Mouse (Mus musculus) gastrocnemius, postnatal 36 days (tissue): ENCODE measurements around the gene Kif28. TPM values are rescaled to one million over a fixed set of nuclear protein-coding genes. Genes with fewer than 3 reads are reported as not detected.
"Not testable (repeated sequence)": the region's sequence is repeated elsewhere in the genome, so short reads cannot be mapped to it uniquely, and the experiment has no call there.

Experiments
- DNase-seq, 2 experiments: peaks; one replicate each; pipeline ENCODE4 v3.0.0; 2022
- intact Hi-C: fragments of 180-260 bp; cut with DNase I; formaldehyde crosslinking; loops from one replicate; pipeline ENCODE4 v1.15.1; 2025
- total RNA-seq, 2 experiments: library from RNA; stranded (reverse); gene quantifications; 2 replicates each; pipeline ENCODE4 v1.2.3; 2021

Gene Kif28
- total RNA-seq, 2 experiments from 2014 or later, result 0.15 TPM; not detected in 1

DNA sequence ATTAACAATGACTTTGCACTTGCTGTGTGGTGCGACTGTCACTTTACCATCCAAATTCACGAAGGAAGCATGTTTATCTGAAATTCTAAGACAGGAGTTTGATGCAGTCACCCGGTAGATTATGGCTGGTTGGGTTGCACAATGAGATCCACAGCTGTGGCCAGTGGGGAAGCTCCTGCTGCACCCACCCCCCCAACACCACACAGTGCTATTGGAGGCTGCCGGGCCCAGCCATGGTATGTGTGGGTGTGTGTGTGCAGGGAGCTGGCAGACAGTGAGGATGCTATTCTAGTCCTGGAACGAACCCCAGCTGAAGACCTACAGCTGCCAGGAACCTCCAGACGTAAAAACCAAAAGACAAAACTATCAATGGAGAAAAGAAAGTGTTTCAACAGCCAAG lies 35.7 kb downstream of the Kif28 start:
- intact Hi-C loops, result no loop called here

DNA sequence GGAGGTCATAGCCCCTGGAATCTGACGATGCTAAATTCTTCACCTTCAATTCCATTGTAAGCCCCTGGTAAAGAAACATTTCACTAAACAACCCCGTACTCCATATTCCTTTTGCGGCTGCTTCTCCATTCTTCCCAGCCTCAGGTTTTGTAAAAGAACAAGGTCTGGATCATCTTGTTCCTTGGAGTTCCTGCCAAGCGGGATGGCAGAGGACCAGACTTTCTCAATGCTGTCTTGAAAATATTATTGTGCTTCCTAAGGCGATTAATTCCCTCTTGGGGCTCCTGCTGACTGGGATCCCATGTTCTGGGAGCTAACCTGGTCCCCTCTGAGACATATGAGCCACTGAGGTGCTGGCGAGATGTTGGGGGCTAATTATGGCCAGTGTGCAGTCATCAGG lies 39.9 kb downstream of the Kif28 start:
- intact Hi-C loops, result no loop called here
- DNase-seq, result peak; percentile 60 to 63

More for the DNA sequence above, 35.7 kb downstream of the Kif28 start:
- DNase-seq, result peak; percentile 29 to 45

DNA sequence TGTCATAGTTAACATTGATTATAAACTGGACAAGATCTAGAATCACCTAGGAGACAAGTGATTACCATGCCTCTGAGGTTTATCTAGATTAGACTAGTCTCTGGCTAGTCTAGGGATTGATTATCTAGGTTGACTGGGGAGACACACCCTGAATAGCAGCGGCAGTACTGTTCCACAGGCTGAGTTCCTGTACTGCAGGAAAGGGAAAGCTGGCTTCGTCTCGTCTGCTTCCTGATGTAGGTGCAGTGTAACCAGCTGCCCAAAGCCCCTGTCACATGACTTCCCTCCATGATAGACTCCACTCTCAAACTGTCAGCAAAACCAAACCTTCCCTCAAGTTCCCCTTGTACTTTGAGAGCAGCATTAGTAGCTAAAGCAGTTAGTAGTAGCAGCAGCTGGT lies 40.9 kb downstream of the Kif28 start:
- intact Hi-C loops, result no loop called here
- DNase-seq, result no peak

DNA sequence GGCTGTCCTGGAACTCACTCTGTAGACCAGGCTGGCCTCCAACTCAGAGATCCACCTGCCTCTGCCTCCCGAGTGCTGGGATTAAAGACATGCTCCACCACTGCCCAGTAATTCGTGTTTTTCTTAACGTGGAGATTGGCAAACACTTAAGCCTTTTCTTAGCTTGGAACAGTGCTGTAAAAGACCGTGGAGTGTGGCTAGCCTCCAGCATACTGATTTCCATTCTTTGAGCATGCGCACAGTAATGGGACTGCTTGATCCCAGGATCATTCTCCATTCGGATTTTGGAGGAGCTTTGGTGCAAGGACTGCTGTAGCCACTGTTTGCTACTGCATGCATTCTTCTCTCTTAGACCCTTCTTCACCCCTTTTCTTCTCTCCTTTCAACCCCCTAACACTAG lies 55.6 kb downstream of the Kif28 start:
- intact Hi-C loops, result no loop called here
- no peak for DNase-seq

GRCm38 (mm10) chr1:179688914-179689313 lies 56.2 kb downstream of the Kif28 start:
- intact Hi-C loops, result no loop called here
- no peak for DNase-seq

DNA sequence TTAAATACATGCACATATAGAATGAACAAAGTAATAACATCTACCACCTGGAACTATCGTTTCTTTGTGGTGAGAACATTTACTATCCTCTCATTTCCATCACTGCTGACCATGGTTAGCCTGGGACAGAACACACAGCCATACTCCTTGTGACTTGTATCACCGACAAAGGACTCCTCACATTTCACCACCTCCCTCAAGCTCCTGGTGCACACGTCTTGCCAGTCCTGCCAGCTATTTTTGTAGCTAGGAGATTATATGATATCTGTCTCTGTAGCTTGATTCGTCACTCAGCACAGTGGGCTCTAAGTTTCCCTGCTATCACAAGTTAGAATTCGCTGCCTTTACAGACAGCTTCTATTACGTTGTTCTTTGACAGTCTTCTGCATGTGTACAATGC lies 56.7 kb downstream of the Kif28 start:
- intact Hi-C loops, result no loop called here

GRCm38 (mm10) chr1:179687966-179688365 lies 57.1 kb downstream of the Kif28 start:
- intact Hi-C loops, result no loop called here
- DNase-seq, result no peak

More for the DNA sequence above, 56.7 kb downstream of the Kif28 start:
- no peak for DNase-seq

DNA sequence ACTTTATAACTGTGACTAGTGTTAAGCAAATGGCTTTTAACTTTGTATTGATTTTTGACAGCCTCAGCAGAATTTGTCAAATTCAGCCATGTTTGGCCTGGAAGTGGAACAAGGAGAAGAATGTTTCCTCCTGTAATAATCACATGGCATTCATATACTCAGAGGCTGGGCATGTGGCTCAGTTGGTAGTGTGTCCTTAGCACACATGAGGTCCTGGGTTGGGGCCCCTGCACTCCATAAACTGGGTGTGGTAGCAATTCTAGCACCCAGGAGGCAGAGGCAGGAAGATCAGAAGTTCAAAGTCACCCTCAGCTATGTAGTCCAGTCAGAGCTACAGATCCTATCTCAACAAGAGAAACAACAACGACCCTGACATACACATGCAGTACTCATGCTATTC lies 57.8 kb downstream of the Kif28 start:
- no peak for DNase-seq
- intact Hi-C loops, result no loop called here

GRCm38 (mm10) chr1:179686781-179687180 lies 58.3 kb downstream of the Kif28 start:
- DNase-seq, result no peak
- intact Hi-C loops, result no loop called here

DNA sequence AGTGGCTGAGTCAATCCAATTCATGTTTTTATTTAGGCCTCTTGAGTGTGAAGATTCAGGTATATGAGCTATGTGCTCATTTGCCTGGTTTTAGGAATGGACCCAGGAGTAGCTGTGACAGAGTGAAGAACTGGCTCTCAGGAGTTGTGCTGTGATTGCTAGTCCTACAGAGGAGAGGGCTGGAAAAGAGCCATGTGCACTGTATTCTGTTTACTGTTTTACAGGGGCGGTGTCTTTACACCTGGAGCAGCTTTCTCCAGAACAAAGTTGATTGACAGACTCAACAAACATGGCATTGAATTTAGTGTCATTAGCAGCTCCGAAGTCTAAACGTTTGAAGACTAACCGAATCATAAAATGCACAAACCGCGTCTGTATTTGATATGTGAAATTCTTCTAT lies 58.7 kb downstream of the Kif28 start:
- intact Hi-C loops, result no loop called here
- DNase-seq, result no peak

DNA sequence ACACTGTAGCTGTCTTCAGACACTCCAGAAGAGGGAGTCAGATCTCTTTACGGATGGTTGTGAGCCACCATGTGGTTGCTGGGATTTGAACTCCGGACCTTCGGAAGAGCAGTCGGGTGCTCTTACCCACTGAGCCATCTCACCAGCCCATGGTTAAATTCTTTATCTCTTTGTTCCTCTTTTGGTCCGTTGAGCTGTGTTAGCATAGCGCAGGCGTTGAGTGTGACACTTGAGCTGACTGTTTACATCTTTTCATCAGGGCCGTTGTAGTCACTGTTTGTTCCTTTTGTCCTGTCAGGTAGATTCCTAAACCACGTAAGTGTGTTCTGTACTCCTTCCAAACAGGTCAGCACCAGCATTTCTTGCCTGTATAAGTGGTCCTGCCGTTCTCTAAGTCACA lies 62.3 kb downstream of the Kif28 start:
- DNase-seq, intact Hi-C loops: not testable (repeated sequence)

GRCm38 (mm10) chr1:179679326-179679725 lies 65.7 kb downstream of the Kif28 start:
- intact Hi-C loops, result no loop called here
- no peak for DNase-seq

DNA sequence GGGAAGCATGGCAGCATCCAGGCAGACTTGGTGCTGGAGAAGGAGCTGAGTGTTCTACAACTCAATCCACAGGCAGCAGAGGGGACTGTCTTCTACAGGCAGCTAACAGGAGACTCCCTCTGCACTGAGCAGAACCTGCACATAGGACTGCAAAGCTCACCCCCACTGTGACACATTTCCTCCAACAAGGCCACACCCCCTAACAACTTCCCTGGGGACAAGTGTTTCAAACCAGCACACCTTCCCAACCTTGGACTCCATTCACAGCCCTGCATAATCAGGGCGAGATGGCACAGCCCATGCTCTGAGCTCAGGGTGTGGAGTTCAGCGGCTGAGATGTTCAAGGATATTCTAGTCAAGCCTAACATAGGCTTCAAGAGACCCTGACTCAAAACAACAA lies 68.0 kb downstream of the Kif28 start:
- intact Hi-C loops, result no loop called here
- DNase-seq, result no peak

DNA sequence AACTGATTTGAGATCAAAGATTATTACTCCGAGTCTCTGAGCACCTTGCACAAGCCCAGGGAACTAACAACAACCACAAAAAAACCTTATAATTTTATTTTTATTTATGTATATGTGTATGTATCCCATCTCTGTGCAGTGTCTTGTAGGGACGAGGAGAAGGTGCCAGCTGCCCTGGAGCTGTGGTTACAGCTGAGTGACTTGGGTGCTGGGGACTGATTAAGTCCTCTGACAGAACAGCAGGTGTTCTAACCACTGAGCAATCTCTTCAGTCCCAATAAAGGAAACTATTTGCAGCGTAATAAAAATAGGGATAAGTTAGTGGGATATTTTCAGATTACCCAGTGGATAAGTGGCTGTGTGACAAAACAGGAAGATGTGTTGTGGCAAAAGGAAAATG lies 70.7 kb downstream of the Kif28 start:
- no peak for DNase-seq
- intact Hi-C loops, result no loop called here

GRCm38 (mm10) chr1:179668836-179669537 lies 76.1 kb downstream of the Kif28 start:
- intact Hi-C loops, result no loop called here
- DNase-seq, result no peak

- peak; percentile 82 to 86 for DNase-seq
- intact Hi-C loops, result no loop called here
Measured at GRCm38 (mm10) chr1:179668013-179668805, 76.9 kb downstream of the Kif28 start, which contains the start of gene Sccpdh. Gene Sccpdh, plus strand, starts transcription at chr1:179668210.

DNA sequence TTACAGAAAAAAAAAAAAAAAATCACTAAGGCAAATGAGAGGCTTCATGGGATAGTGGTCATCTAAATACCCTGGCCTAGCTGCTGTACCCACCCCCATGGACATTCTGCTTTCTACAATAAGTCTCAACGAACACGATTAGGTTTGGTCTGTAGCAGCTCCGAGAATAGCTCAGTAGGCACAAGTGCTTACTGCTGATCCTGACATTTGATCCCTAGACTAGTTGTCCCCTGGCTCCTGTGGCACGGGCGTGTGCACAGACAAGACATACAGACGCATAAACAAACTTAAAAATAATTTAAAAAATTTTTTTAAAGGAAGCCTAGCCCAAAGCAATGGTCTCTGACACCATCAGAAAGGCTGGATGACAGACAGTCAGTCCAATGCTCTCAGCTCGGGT lies 77.6 kb downstream of the Kif28 start:
- intact Hi-C loops, result no loop called here
- DNase-seq, result no peak

DNA sequence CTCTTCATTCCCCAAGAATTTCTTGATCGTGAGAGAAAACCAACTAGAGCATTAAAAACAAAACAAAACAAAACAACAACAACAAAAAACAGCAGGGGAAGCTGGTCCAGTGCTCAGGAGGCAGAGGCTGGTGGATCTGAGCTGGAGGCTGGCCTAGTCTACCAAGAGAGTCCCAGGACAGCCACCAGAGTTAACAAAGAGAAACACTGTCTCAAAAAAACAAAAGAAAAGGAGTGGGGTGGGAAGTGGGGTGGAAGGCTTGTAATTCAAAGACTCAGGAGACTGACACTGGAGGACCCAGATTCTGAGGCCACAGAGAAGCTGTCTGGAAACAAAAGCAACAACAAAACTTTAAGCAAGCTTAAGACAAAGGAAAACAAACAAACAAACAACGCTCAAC lies 78.1 kb downstream of the Kif28 start:
- no peak for DNase-seq
- intact Hi-C loops, result no loop called here

GRCm38 (mm10) chr1:179664309-179664930 lies 80.7 kb downstream of the Kif28 start:
- intact Hi-C loops, result no loop called here
- no peak for DNase-seq

GRCm38 (mm10) chr1:179663065-179663464 lies 82.0 kb downstream of the Kif28 start:
- DNase-seq, result no peak
- intact Hi-C loops, result no loop called here

- DNase-seq, result no peak
- intact Hi-C loops, result no loop called here
Measured at GRCm38 (mm10) chr1:179651224-179651623, 93.8 kb downstream of the Kif28 start.

- intact Hi-C loops, result no loop called here
- DNase-seq, result no peak
Measured at GRCm38 (mm10) chr1:179650284-179650683, 94.8 kb downstream of the Kif28 start.
